23 mouse cellular contexts compared by ENCODE assay signal in genomic region chr8:112482041-112482440, GRCm38 (mm10).
"Had no signal": no experiment of that assay in that cellular context is flagged by ENCODE, and none has a peak within 500 bp of the region (broad histone marks: within the 10 kb centered on the region; RNA-seq: fewer than 3 reads in every experiment).

No protein-coding gene starts in this region.

- H3K4me3 ChIP-seq: heart, adult 2 months; heart, embryonic 13.5 days; heart, embryonic 15.5 days; hindbrain, embryonic 13.5 days; hindbrain, embryonic 15.5 days; kidney, embryonic 15.5 days; limb, embryonic 13.5 days; limb, embryonic 15.5 days; liver, embryonic 12.5 days had no signal

- H3K36me3 ChIP-seq: heart, embryonic 13.5 days; heart, embryonic 15.5 days; hindbrain, embryonic 13.5 days; hindbrain, embryonic 15.5 days; kidney, embryonic 15.5 days; limb, embryonic 13.5 days; limb, embryonic 15.5 days; liver, embryonic 12.5 days had no signal

- H3K9ac ChIP-seq: heart, embryonic 13.5 days; heart, embryonic 15.5 days; hindbrain, embryonic 13.5 days; hindbrain, embryonic 15.5 days; kidney, embryonic 15.5 days; limb, embryonic 13.5 days; limb, embryonic 15.5 days; liver, embryonic 12.5 days; liver, embryonic 14.5 days had no signal

- H3K4me2 ChIP-seq: heart, embryonic 11.5 days; heart, embryonic 13.5 days; heart, embryonic 15.5 days; hindbrain, embryonic 13.5 days; hindbrain, embryonic 15.5 days; kidney, embryonic 15.5 days; limb, embryonic 13.5 days; limb, embryonic 15.5 days; liver, embryonic 12.5 days had no signal

- H3K27me3 ChIP-seq: heart, embryonic 13.5 days; heart, embryonic 15.5 days; hindbrain, embryonic 13.5 days; hindbrain, embryonic 15.5 days; kidney, embryonic 15.5 days; limb, embryonic 13.5 days; limb, embryonic 15.5 days; liver, embryonic 12.5 days had no signal

- ATAC-seq: hindbrain, postnatal 0 days; intestine, embryonic 16.5 days; liver, embryonic 12.5 days had no signal

- H3K27ac ChIP-seq: heart, adult 2 months; heart, embryonic 13.5 days; heart, embryonic 15.5 days; hindbrain, embryonic 13.5 days; hindbrain, embryonic 15.5 days; hindbrain, postnatal 0 days; kidney, embryonic 15.5 days; kidney, postnatal 0 days; limb, embryonic 13.5 days; limb, embryonic 15.5 days; liver, embryonic 12.5 days; liver, embryonic 14.5 days had no signal

- H3K4me1 ChIP-seq: heart, embryonic 13.5 days; heart, embryonic 15.5 days; hindbrain, embryonic 13.5 days; hindbrain, embryonic 15.5 days; kidney, embryonic 15.5 days; limb, embryonic 13.5 days; limb, embryonic 15.5 days; liver, embryonic 12.5 days had no signal

- DNase-seq: gastrocnemius, postnatal 14 days; gastrocnemius, postnatal 36 days; heart, adult 2 months; heart, postnatal 14 days; kidney, adult 18-20 months; kidney, adult 8-10 months; kidney, postnatal 36 days; layer of hippocampus, postnatal 36 days; left cerebral cortex, postnatal 4 days; lung, adult 18-20 months had no signal

- H3K9me3 ChIP-seq: heart, embryonic 15.5 days; hindbrain, embryonic 13.5 days; hindbrain, embryonic 15.5 days; kidney, embryonic 15.5 days; limb, embryonic 15.5 days had no signal
